Mouse (Mus musculus) limb, embryonic 14.5 days (tissue): ENCODE measurements around the gene Pou5f2. TPM values are rescaled to one million over a fixed set of nuclear protein-coding genes. Genes with fewer than 3 reads are reported as not detected.

Experiments
- ATAC-seq: fragments of 200-750 bp; cut with Nextera tagmentation; 2 replicates; pipeline ENCODE4 v1.8.0; 2017; ENCODE audit warnings: low read depth, moderate number of reproducible peaks, moderate TSS enrichment; ENCODE audit not compliant: low FRiP score
- DNase-seq: peaks from one replicate; pipeline ENCODE4 v3.0.0-alpha.2; 2015; ENCODE audit warnings: low spot score
- H3K27ac ChIP-seq: fragments of 300-500 bp; sonication (generic); replicated peaks from 2 replicates; pipeline ENCODE4 v1.5.1; 2014; ENCODE audit warnings: low read depth, mild to moderate bottlenecking, low read length, moderate library complexity, mixed read lengths
- H3K27me3 ChIP-seq: fragments of 300-500 bp; sonication (generic); 2 replicates; pipeline ENCODE4 v1.6.1; 2014; ENCODE audit warnings: low read length, mixed read lengths; ENCODE audit not compliant: control insufficient read depth, insufficient read depth
- H3K36me3 ChIP-seq: fragments of 300-500 bp; sonication (generic); 2 replicates; pipeline ENCODE4 v1.6.1; 2014; ENCODE audit warnings: mild to moderate bottlenecking, low read length, moderate library complexity, mixed read lengths; ENCODE audit not compliant: control insufficient read depth, insufficient read depth
- H3K4me1 ChIP-seq: fragments of 300-500 bp; sonication (generic); 2 replicates; pipeline ENCODE4 v1.6.1; 2014; ENCODE audit warnings: antibody characterized with exemption, low read length, mixed read lengths; ENCODE audit not compliant: control insufficient read depth, insufficient read depth
- H3K4me2 ChIP-seq: fragments of 300-500 bp; sonication (generic); replicated peaks from 2 replicates; pipeline ENCODE4 v1.6.1; 2014; ENCODE audit warnings: low read depth, mild to moderate bottlenecking, low read length, moderate library complexity; ENCODE audit not compliant: severe bottlenecking
- H3K4me3 ChIP-seq: fragments of 300-500 bp; sonication (generic); replicated peaks from 2 replicates; pipeline ENCODE4 v1.5.1; 2014; ENCODE audit warnings: low read length
- H3K9ac ChIP-seq: fragments of 300-500 bp; sonication (generic); 2 replicates; pipeline ENCODE4 v1.6.1; 2014; ENCODE audit warnings: mild to moderate bottlenecking, low read depth, low read length, moderate library complexity; ENCODE audit not compliant: severe bottlenecking
- H3K9me3 ChIP-seq: fragments of 300-500 bp; sonication (generic); 2 replicates; pipeline ENCODE4 v1.6.1; 2016; ENCODE audit warnings: low read length; ENCODE audit not compliant: control insufficient read depth
- POLR2A ChIP-seq: fragments of 200-500 bp; IDR thresholded peaks from 2 replicates; pipeline ENCODE4 v1.8.0; 2012; ENCODE audit warnings: inconsistent platforms, mild to moderate bottlenecking, moderate library complexity, borderline replicate concordance; ENCODE audit not compliant: insufficient read depth, insufficient read length; ENCODE audit errors: extremely low read depth
- WGBS: fragments of 180-500 bp; shearing (Covaris S2); extraction: QIAGEN DNeasy Blood & Tissue Kit; methylation state at CpG from one replicate; pipeline ENCODE4 v1.1.7; 2014; 5-methylcytosine and 5-hydroxymethylcytosine counted together
- polyA plus RNA-seq, 2 experiments: library from polyadenylated mRNA; depleted of rRNA in 1 of 2; stranded (reverse) in 1 of 2; unstranded in 1 of 2; fragments of >200 nt; fragmentation: Nextera tagmentation in 1 of 2; extraction: Ambion mirVana in 1 of 2; gene quantifications; 2 replicates each; pipeline versions ENCODE4 v1.2.1 to v1.2.3; 2012 to 2014

Gene Pou5f2
- polyA plus RNA-seq, 2 experiments, result 0.39 to 1.5 TPM

GRCm38 (mm10) chr13:77991189-77991886 is 33.4 kb upstream of the Pou5f2 start:
- ATAC-seq (no peak), DNase-seq (no peak)
- Histone ChIP-seq H3K4me3 (no peak overlapping the region), H3K4me1 (no peaks in the 10 kb centered on the region), H3K36me3 (no peaks in the 10 kb centered on the region), H3K9me3 (no peaks in the 10 kb centered on the region), H3K4me2 (no peak overlapping the region), H3K27ac (no peak overlapping the region), H3K9ac (no peak overlapping the region), H3K27me3 (no peaks in the 10 kb centered on the region)
- WGBS, result 72% methylated on average over 5 of the region's 5 CpGs
- no peak for TF ChIP-seq POLR2A

GRCm38 (mm10) chr13:78004649-78005048 is 20.1 kb upstream of the Pou5f2 start:
- Histone ChIP-seq H3K27me3 (no peaks in the 10 kb centered on the region), H3K27ac (no peak overlapping the region), H3K36me3 (no peaks in the 10 kb centered on the region), H3K4me2 (no peak overlapping the region), H3K9ac (no peak overlapping the region), H3K9me3 (no peaks in the 10 kb centered on the region), H3K4me3 (no peak overlapping the region), H3K4me1 (no peaks in the 10 kb centered on the region)
- no peak for ATAC-seq
- 82% methylated on average over 4 of the region's 4 CpGs for WGBS
- TF ChIP-seq POLR2A, result no peak
- no peak for DNase-seq

- H3K4me2 ChIP-seq, result no peak overlapping the region
- H3K27me3 ChIP-seq, result no peaks in the 10 kb centered on the region
- no peak for DNase-seq
- no peak overlapping the region for H3K9ac ChIP-seq
- no peak for ATAC-seq
- H3K4me1 ChIP-seq, result no peaks in the 10 kb centered on the region
- no peak overlapping the region for H3K27ac ChIP-seq
- no peak for TF ChIP-seq POLR2A
- 50% methylated on average over 3 of the region's 3 CpGs for WGBS
- H3K4me3 ChIP-seq, result no peak overlapping the region
- H3K36me3 ChIP-seq, result no peaks in the 10 kb centered on the region
- H3K9me3 ChIP-seq, result no peaks in the 10 kb centered on the region
Observed at GRCm38 (mm10) chr13:78005344-78005743, 19.4 kb upstream of the Pou5f2 start.

- no peak for ATAC-seq
- no peak for DNase-seq
- WGBS, result 75% methylated on average over 1 of the region's 1 CpGs
- no peak overlapping the region for H3K9ac ChIP-seq
- no peak overlapping the region for H3K4me2 ChIP-seq
- H3K36me3 ChIP-seq, result no peaks in the 10 kb centered on the region
- no peak overlapping the region for H3K4me3 ChIP-seq
- no peaks in the 10 kb centered on the region for H3K9me3 ChIP-seq
- H3K27ac ChIP-seq, result no peak overlapping the region
- TF ChIP-seq POLR2A, result no peak
- H3K27me3 ChIP-seq, result no peaks in the 10 kb centered on the region
- no peaks in the 10 kb centered on the region for H3K4me1 ChIP-seq
Observed at GRCm38 (mm10) chr13:78010176-78010575, 14.5 kb upstream of the Pou5f2 start.

GRCm38 (mm10) chr13:78032821-78033220 is 8.1 kb downstream of the Pou5f2 start:
- Histone ChIP-seq H3K36me3 (no peaks in the 10 kb centered on the region), H3K4me3 (no peak overlapping the region), H3K4me1 (no peaks in the 10 kb centered on the region), H3K27ac (no peak overlapping the region), H3K4me2 (no peak overlapping the region), H3K27me3 (no peaks in the 10 kb centered on the region), H3K9ac (no peak overlapping the region), H3K9me3 (no peaks in the 10 kb centered on the region)
- no peak for TF ChIP-seq POLR2A
- WGBS, result 22% methylated on average over 1 of the region's 1 CpGs
- ATAC-seq (no peak), DNase-seq (no peak)
